Mouse (Mus musculus): ENCODE results near the gene Casz1. TPM values are rescaled to one million over a fixed set of nuclear protein-coding genes. Genes with fewer than 3 reads are reported as not detected.

Casz1 gene
- polyA plus RNA-seq, 1 experiment from 2014 or later = 3.7 TPM

DNA sequence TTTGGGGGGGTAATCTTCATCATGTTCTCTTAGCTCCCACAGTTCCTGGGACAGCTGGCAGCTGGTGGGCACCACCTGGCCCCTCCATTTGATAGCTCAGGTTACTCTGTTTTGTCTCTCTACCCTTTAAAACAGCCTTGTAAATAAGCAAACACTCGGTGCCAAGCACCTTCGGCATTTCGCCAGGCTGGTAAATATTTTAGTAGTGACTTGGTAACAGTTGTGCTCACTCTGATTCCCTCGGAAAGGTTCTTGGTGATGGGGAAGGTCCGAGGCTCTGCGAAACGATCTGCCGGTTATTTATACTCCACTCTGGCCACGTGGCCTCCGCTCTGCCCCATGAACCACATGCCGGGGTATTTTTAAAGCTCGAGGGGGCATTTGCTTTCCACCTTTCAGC lies 68.6 kb downstream of the Casz1 start:
- Histone ChIP-seq H3K36me3 (replicated peaks) (no peaks in the 10 kb centered on the region), H3K27ac (replicated peaks) (peak overlapping the region; percentile 52; the same call in 1 of the 2 replicates), H3K27me3 (replicated peaks; ENCODE audit: low read depth, poor library complexity, severe bottlenecking) (peaks cover 95% of the 10 kb centered on the region), H3K4me1 (peaks cover 55% of the 10 kb centered on the region), H3K4me3 (peak overlapping the region; percentile 13; the same call in 1 of the 2 replicates), H3K9me3 (no peaks in the 10 kb centered on the region)
- 65% methylated on average over 12 of the region's 12 CpGs for WGBS
- no peak for DNase-seq (ENCODE audit: low spot score)

DNA sequence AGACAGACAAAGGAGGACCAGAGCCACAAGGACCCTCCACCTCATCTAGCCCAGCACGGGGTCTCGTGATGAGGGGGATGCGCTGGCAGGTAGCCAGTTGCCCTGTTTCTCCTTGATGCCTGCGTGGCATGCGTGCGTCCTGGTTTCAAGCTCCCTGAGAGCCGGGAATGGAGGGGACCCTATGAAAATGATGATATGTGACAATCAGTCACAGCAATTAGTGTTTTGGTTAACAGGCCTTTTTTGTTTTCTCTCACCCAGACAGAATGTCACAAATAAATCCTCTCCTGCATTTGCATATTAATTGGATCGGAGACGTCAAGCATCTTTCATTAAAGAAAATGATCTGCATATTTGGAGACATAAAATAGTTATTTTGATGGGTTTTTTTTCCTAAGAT lies 71.9 kb downstream of the Casz1 start:
- 86% methylated on average over 9 of the region's 9 CpGs for WGBS
- Histone ChIP-seq H3K4me3 (no peak overlapping the region), H3K9me3 (no peaks in the 10 kb centered on the region), H3K27me3 (replicated peaks; ENCODE audit: low read depth, poor library complexity, severe bottlenecking) (peaks cover 97% of the 10 kb centered on the region), H3K36me3 (replicated peaks) (no peaks in the 10 kb centered on the region), H3K27ac (replicated peaks) (no peak overlapping the region), H3K4me1 (peaks cover 71% of the 10 kb centered on the region)
- DNase-seq (ENCODE audit: low spot score) = no peak

DNA sequence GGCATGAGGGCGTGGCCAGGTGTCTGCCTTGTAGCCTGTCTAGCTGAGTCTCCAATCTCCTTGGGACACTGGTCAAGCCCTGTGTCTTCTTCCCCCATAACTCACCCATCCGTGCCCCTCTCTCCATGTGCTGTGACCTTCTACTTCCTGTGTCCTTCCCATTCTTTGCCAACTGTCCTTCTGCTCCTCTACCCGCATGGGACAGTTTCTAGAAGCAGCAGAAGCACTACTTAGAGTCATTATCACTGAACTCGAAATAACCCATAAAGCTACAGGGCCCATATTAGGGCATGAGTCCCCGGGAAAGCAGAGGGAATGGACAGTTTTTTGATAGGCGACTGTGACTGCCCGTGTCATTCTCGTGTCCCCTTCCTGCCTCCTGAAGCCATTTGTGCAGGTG lies 72.6 kb downstream of the Casz1 start:
- DNase-seq (ENCODE audit: low spot score) = no peak
- Histone ChIP-seq H3K4me3 (no peak overlapping the region), H3K27me3 (replicated peaks; ENCODE audit: low read depth, poor library complexity, severe bottlenecking) (peaks cover 100% of the 10 kb centered on the region), H3K36me3 (replicated peaks) (no peaks in the 10 kb centered on the region), H3K27ac (replicated peaks) (no peak overlapping the region), H3K9me3 (no peaks in the 10 kb centered on the region), H3K4me1 (peaks cover 73% of the 10 kb centered on the region)
- WGBS = 87% methylated on average over 8 of the region's 8 CpGs

DNA sequence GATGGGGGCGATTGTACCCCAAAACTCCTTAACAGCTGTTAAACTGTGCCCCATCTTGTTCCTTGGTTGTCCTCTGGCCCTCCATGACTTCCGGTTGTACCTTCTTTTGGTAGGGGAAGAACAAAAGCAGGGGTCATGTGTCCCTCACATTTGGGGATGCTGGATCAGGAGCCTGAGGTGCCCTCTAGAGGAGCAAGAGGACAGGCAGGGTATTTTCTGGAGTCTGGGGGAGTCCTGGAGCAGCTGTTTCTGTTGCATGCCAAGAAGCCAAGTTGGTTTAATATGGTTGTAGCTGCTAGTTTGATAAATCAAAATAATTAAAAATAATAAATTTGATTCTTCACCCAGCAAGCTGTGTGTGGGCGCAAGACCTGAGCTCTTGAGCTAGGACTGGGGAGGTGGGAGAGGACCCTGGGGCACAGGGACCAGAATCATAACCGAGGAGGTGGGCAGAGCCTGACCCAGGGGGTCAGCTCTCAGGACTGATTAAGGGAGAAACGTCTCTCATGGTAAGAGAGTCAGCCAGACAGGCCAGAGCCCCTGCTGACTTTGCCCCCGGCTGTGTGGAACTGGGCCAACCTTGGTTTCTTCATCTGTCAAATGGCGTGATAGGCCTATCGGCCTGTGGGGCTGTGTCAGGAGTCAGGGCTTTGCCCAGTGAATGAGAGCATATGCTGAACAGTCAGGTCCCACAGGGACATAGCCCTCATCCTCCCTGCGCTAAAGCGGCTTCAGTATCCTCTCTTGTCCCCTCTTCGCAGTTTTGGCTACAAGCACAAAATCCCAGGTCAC lies 74.2 kb downstream of the Casz1 start:
- Histone ChIP-seq H3K27ac (replicated peaks) (no peak overlapping the region), H3K27me3 (replicated peaks; ENCODE audit: low read depth, poor library complexity, severe bottlenecking) (peaks cover 100% of the 10 kb centered on the region)
- 62% methylated on average over 11 of the region's 11 CpGs for WGBS

DNA sequence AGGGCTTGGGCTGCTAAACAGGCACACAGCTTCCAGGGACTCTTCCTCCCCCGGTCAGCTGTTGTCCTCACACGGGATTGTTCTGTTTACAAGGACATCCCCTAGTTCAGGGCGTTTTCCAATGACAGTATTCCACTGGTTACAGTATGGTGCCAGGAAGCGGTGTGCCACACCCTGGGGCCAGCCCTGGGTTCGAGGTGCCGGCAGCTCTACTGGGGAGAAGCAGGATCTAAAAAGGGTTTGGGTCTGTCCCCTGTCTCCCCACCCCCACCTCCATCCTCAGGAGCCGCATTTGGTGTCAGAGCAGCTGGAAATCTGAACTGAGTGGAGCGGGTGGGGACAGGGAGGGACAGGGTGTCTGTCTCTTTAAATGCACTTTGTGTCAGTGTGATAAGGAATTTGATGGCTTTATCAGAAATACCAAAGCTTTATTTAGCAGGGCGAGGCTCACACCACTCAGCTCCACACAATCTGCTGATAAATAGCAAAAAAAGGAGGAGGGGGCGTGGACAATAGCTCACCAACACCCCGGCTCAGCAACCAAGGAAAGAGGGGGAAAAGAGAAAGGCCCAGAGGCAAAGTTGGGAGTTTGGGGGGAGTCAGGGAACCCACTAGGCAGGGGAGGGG lies 74.9 kb downstream of the Casz1 start:
- no peak for DNase-seq (ENCODE audit: low spot score)
- Histone ChIP-seq H3K36me3 (replicated peaks) (no peaks in the 10 kb centered on the region), H3K4me3 (no peak overlapping the region), H3K4me1 (peaks cover 64% of the 10 kb centered on the region), H3K27ac (replicated peaks) (0 out of 2 replicates have a peak overlapping the region, but pooled peaks have one; percentile 20), H3K27me3 (replicated peaks; ENCODE audit: low read depth, poor library complexity, severe bottlenecking) (peaks cover 100% of the 10 kb centered on the region), H3K9me3 (no peaks in the 10 kb centered on the region)
- 63% methylated on average over 11 of the region's 11 CpGs for WGBS

More for the DNA sequence above, 74.2 kb downstream of the Casz1 start:
- H3K9me3 ChIP-seq = no peaks in the 10 kb centered on the region
- H3K4me1 ChIP-seq = peaks cover 69% of the 10 kb centered on the region
- DNase-seq (ENCODE audit: low spot score) = no peak
- no peak overlapping the region for H3K4me3 ChIP-seq
- no peaks in the 10 kb centered on the region for H3K36me3 ChIP-seq (replicated peaks)

DNA sequence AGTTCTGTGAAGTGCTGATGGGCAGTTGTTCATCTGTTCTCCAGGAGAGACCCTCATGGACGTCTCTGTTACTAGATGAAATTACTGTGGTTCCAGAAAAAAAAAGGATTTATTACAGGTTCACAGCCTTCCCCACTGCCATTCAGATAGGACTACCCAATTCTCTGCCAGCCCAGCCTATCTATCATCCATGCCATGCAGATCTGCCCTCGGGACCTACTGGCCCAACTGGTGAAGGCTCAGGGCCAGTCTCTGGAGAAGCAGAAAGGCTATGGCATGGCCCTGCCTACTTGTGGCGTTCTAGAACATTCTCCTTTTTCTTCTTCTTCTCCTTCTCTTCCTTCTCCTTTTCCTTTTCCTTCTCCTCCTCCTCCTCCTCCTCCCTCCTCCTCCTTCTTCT lies 75.4 kb downstream of the Casz1 start:
- no peak overlapping the region for H3K27ac ChIP-seq (replicated peaks)
- H3K27me3 ChIP-seq (replicated peaks; ENCODE audit: low read depth, poor library complexity, severe bottlenecking) = peaks cover 100% of the 10 kb centered on the region
- DNase-seq (ENCODE audit: low spot score) = no peak
- no peaks in the 10 kb centered on the region for H3K9me3 ChIP-seq
- peaks cover 67% of the 10 kb centered on the region for H3K4me1 ChIP-seq
- no peak overlapping the region for H3K4me3 ChIP-seq
- 84% methylated on average over 3 of the region's 3 CpGs for whole genome bisulfite sequencing
- no peaks in the 10 kb centered on the region for H3K36me3 ChIP-seq (replicated peaks)

DNA sequence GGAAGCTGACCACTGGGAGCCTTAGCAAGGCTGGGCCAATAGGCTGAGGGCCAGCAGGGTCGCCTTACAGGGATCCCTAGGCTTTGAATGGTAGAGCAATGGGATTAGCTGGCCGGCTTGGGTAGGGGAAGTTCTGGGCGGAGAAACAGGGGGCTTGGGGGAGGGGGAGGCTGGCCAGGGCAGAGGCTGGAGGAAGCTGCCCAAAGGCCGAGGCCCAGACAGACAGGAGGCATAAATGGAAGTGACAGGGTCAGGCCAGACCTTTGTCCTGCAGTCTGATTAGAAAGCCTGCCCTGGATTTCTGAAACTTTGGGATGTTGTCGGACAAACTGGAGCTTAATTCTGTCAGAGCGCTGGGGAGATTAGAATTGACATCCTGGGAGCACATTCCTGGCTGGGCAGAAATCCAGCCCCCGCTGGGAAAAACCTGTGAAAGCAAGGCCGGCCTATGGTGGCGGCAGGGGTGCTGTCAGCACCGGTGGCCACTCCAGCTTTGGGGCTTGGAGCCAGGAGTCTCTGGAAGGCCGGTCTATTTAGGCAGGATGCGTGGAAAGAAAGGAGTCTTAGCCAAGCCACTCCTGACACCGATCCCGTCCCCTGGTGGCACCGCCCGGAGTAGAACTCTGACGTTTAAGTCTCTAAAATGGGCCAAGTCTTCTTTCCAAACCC lies 76.9 kb downstream of the Casz1 start:
- H3K27ac ChIP-seq (replicated peaks) = peak overlapping the region; percentile 55; the same call in 1 of the 2 replicates
- WGBS = 14% methylated on average over 17 of the region's 17 CpGs
- H3K36me3 ChIP-seq (replicated peaks) = no peaks in the 10 kb centered on the region
- H3K4me1 ChIP-seq = peaks cover 77% of the 10 kb centered on the region
- H3K4me3 ChIP-seq = no peak overlapping the region
- no peaks in the 10 kb centered on the region for H3K9me3 ChIP-seq
- peak; percentile 69 for DNase-seq (ENCODE audit: low spot score)
- peaks cover 100% of the 10 kb centered on the region for H3K27me3 ChIP-seq (replicated peaks; ENCODE audit: low read depth, poor library complexity, severe bottlenecking)

DNA sequence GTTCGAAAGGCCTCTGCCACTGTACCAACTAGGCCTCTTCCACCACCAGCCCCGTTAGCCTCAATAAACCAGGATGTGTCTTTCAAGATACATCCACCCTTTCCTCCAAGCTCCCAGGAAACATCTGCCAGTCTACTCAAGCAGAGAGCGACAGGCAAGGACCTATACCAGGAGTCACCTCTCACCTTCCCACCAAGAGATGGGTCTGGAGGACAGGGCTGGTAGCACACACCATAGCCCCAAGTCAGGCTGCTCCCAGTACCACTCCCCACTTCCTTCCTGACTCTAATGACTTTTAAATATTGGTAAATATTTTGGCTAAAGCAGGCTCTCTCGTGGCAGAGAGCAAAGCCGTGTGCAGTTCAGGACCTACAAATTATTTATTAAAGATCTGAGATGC lies 77.6 kb downstream of the Casz1 start:
- Histone ChIP-seq H3K4me3 (no peak overlapping the region), H3K36me3 (replicated peaks) (no peaks in the 10 kb centered on the region), H3K27me3 (replicated peaks; ENCODE audit: low read depth, poor library complexity, severe bottlenecking) (peaks cover 100% of the 10 kb centered on the region), H3K9me3 (no peaks in the 10 kb centered on the region), H3K27ac (replicated peaks) (peak overlapping the region; percentile 55; the same call in 1 of the 2 replicates), H3K4me1 (peaks cover 78% of the 10 kb centered on the region)
- no peak for DNase-seq (ENCODE audit: low spot score)
- 65% methylated on average over 5 of the region's 5 CpGs for WGBS

DNA sequence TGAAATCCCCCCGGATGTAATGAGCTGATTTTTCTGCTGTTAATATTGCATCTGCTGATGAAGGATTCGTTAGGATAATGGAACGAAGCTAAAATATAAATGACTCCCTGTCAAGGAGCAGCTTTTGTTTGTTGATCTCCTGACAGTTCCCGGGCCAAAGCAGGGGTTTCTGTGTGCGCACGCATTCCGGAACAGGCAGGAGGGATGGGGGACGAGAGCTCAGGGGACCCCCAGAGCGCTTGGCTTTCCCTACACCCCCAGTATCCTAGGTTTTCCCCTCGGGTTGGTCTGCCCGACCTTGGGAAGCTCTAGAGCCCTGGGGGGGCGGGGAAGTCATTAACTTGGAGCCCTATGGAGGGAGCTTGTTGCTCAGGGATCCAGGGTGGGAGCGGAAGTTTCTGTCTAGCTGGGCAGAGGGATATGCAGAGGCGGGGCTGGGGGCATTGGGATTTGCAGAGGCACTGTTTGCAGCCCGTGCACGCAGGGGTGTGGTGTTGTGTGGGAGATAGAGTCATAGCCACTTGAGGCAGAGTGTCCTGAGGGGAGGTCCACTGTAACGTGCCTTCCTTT lies 78.2 kb downstream of the Casz1 start:
- Histone ChIP-seq H3K4me1 (peaks cover 74% of the 10 kb centered on the region), H3K4me3 (peak overlapping the region; percentile 2; the same call in 1 of the 2 replicates), H3K9me3 (no peaks in the 10 kb centered on the region), H3K27ac (replicated peaks) (0 out of 2 replicates have a peak overlapping the region, but pooled peaks have one; percentile 2), H3K27me3 (replicated peaks; ENCODE audit: low read depth, poor library complexity, severe bottlenecking) (peaks cover 100% of the 10 kb centered on the region), H3K36me3 (replicated peaks) (no peaks in the 10 kb centered on the region)
- WGBS = 16% methylated on average over 17 of the region's 17 CpGs
- DNase-seq (ENCODE audit: low spot score) = peak; percentile 46

DNA sequence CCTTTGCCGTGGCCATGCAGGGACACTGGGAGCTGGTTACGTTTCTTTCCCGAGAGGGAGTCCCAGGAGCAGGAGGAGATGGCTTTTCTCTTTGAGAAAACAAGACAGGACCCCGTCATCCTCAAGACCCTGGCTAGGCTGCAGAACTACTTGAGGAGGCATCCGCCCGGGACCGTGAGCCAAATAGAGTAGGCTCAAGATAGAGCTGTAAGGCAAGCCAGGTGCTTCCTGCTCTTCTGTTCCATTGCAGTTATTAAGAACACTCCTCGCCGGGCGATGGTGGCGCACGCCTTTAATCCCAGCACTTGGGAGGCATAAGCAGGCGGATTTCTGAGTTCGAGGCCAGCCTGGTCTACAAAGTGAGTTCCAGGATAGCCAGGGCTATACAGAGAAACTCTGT lies 80.4 kb downstream of the Casz1 start:
- H3K27me3 ChIP-seq (replicated peaks; ENCODE audit: low read depth, poor library complexity, severe bottlenecking) = peaks cover 100% of the 10 kb centered on the region
- no peak overlapping the region for H3K4me3 ChIP-seq
- H3K4me1 ChIP-seq = peaks cover 77% of the 10 kb centered on the region
- WGBS = 82% methylated on average over 14 of the region's 14 CpGs
- H3K27ac ChIP-seq (replicated peaks) = no peak overlapping the region; the same call in 1 of the 2 replicates
- no peaks in the 10 kb centered on the region for H3K9me3 ChIP-seq
- no peaks in the 10 kb centered on the region for H3K36me3 ChIP-seq (replicated peaks)
- DNase-seq (ENCODE audit: low spot score) = no peak

DNA sequence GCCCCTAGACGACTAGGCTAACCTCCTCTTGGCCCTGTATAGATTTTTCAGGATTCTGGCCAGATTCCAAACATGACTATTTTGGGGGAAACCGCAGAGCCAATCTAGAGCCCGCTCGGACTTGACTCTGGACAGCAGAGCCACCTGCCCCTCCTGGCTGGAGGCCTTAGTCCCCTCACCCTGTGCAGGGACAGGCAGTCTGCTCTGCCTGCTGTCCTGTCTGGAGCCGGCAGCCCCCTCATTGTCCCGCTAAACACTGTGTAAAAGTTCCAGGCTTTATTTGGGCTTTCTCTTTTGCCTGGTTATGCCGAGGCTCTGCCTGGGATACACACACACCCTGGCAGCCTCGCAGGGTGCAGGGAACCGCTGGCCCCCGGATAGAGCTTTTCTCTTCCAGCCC lies 81.2 kb downstream of the Casz1 start:
- Histone ChIP-seq H3K9me3 (no peaks in the 10 kb centered on the region), H3K4me1 (peaks cover 81% of the 10 kb centered on the region), H3K36me3 (replicated peaks) (no peaks in the 10 kb centered on the region), H3K27me3 (replicated peaks; ENCODE audit: low read depth, poor library complexity, severe bottlenecking) (peaks cover 100% of the 10 kb centered on the region), H3K4me3 (no peak overlapping the region), H3K27ac (replicated peaks) (peak overlapping the region; percentile 51; the same call in 1 of the 2 replicates)
- 46% methylated on average over 10 of the region's 10 CpGs for WGBS
- DNase-seq (ENCODE audit: low spot score) = no peak

DNA sequence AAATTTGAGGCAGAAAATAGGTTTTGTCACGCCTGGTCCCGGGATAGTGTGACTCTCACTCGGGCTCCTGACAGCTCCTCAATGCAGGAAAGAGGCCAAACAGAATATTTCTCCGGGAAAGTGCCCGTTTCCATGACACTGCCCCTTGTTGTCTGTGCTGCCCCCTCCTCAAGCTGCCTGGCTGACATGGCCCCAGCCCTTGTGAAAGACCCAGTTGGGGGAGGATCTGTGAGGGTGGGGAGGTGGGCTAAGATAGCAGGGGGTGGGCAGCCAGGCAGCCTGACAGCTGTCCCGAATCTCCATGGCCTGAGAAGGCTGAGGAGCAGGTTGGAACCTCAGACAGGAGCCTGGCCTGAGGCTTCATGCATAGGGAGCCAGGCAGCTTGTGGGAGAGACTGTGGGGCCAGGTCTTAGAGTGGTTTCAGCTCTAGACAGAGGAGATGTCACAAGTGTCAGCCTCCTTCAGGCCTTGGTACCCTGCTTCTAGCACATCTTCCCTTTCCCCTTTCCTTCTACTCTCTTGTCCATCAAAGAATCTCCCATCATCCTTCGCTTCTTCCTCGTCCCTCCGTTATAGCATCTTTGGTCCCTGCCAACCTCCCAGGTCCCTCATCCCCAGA lies 81.8 kb downstream of the Casz1 start:
- DNase-seq (ENCODE audit: low spot score) = peak; percentile 37
- Histone ChIP-seq H3K4me1 (peaks cover 81% of the 10 kb centered on the region), H3K9me3 (no peaks in the 10 kb centered on the region), H3K36me3 (replicated peaks) (no peaks in the 10 kb centered on the region), H3K27ac (replicated peaks) (peak overlapping the region; percentile 48; the same call in 1 of the 2 replicates), H3K27me3 (replicated peaks; ENCODE audit: low read depth, poor library complexity, severe bottlenecking) (peaks cover 100% of the 10 kb centered on the region), H3K4me3 (no peak overlapping the region)
- 37% methylated on average over 9 of the region's 9 CpGs for WGBS

All from embryonic facial prominence, embryonic 10.5 days (tissue).